Mouse (Mus musculus): ENCODE results near the gene Rcan1.

Gene Rcan1

GRCm38 (mm10) chr16:92353295-92353694, 117.4 kb downstream of the Rcan1 start:
- no peak for DNase-seq (ENCODE audit: low spot score in 2 of 2)

GRCm38 (mm10) chr16:92348941-92349340, 121.7 kb downstream of the Rcan1 start:
- DNase-seq (ENCODE audit: low spot score in 2 of 2), result peak in 1 of 2 experiments; percentile 26

GRCm38 (mm10) chr16:92346297-92346916, 124.3 kb downstream of the Rcan1 start:
- DNase-seq (ENCODE audit: low spot score in 2 of 2), result no peak

GRCm38 (mm10) chr16:92345177-92345576, 125.5 kb downstream of the Rcan1 start:
- no peak for DNase-seq (ENCODE audit: low spot score in 2 of 2)

Data from urinary bladder, adult 18-20 months (tissue).